Mouse (Mus musculus): ENCODE measurements around the gene Plch2.

Gene Plch2

DNA sequence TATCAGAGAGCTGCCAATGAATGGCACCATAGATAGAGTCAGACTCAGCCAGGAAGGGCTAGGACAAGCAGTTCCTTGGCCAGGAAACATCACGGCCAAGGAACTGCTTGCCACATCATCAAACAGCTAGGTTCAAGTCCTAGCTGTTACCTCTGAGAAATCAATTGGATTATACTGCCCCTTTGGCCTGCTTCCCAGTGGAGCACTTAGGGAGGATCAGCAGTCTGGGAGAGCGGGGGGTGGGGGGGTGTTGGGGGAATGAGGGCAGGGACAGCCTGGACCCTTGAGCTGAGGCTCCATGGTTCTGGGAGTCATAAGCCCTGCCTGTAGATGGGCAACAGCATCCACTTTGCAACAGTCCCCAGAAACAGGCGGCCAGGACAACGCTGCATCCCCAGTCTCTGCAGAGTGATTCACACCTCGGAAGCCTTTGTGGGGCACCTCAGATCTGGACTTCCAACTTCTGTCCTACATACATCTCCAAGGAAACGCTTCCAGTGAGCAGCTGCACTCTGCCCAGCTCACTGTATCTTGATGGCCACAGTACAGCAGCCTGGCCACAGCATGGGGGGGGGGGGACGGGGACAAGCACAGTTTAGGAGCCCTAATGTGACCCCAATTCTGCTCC is 34.2 kb downstream of the Plch2 start:
- no peak for DNase-seq (ENCODE audit: extremely low read depth, low read depth, low spot score)

DNA sequence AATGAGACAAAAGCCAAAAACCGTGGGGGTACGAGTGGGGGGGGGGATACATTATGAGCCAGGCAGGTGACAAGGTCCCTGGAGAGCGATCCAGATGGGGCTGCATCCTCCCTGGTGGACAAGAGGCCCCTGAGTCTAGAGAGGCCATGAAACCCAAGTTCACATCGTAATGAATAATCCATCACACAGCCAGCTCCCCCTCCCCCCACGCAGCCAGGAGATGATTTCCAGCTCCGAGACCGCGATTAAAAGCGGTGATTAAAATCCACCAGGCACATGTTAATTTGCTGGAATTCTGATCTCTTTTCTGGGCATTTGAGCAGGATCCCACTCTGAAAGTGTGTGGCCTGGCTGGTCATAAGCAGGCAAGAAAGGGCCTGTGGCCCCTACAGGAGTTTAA is 35.8 kb downstream of the Plch2 start:
- no peak for DNase-seq (ENCODE audit: extremely low read depth, low read depth, low spot score)

DNA sequence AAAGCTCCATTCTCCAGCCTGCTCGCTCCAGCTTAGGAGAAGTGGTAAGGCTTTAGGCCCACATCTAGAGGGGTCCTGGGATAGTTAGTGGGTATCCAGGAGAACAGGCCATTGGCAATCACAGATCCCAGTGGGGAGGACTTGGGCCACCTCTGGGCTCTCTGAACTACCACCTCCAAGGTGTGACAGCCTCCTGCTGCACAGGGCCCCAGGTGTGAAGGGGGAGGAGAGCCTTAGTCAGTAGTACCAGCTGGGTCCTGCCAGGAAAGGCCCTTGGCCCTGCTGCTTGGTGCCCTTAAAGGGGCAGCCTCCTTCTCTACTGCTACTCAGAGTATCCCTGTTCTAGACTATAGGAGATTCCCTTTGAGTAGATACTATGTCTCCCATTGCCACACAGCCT is 36.4 kb downstream of the Plch2 start:
- DNase-seq (ENCODE audit: extremely low read depth, low read depth, low spot score) = no peak

DNA sequence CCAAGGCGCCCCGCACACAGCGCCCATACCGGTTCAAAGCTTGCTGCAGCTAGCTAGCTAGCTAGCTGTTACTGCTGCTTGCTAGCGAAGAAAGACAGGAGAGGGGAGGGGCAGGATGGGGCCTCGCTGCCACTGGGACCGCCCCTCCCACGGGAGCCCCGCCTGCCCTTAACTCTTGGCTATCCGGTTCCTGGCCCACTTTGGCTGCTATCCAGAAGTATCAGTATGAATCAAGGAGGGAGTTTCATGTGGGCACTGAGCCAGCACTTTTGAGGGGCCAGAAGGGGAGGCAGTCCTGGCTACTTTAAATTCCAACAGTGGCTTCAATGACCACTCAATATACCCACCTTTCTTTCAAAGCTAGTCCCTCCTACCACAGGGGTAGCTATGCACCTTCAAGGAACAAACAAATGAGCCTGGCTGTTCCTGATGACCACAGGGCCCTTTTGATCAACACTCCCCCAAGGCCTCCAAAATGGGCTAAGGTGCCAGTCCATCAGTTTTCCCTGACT is 37.2 kb downstream of the Plch2 start:
- no peak for DNase-seq (ENCODE audit: extremely low read depth, low read depth, low spot score)

DNA sequence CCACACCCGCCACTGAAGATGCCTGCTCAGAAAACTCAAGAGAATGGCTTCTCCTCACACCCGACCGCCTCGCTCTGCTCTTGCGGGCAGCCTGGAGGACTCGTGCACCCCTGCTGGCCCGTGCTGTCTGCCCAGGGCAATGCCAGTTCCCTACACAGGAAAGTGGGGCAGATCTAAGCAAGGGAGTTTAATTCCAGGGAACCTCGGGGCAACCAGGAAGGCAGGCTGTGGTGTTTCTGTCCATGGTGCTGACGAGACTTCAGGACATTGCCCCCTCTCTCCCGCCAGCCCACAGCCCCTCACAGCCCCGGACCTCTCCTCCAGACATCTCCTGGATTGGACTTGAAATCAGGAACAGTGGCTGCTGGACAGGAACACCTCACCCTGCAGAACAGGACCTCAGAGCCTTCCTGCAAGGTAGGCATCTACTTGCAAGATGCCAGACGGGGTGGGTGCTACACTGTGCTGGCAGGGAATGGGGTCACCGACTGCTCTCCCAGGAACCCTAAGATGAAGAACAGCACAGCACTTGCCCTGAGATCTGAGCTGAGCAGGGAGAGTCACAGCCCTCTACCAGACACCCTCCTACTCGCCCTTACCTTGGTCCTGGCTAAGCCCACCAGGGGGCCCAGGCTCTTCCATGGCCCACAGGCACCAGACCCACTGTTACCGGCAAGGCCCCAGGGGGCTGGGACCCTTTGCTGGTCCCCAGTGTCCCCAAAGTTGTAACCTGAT is 37.8 kb downstream of the Plch2 start:
- no peak for DNase-seq (ENCODE audit: extremely low read depth, low read depth, low spot score)

DNA sequence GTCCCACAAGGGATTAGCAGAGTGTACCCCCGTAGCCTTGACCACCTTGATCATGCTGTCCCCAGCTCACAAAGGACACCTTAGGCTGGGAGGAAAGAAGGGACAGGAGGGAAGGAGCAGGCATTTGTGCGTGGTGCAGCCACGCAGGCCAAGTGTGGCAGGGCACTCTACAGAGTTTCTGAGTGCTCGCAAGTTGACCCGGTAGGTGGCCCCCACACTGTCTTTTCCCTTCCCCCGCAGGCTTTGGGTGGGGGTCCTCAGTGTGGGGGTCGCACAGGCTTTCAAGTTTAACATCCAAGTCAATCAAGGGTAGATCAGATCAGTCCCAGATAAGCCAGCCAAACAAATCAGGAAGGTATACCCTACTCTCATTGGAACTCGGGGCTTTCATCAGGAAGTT is 38.5 kb downstream of the Plch2 start:
- DNase-seq (ENCODE audit: extremely low read depth, low read depth, low spot score) = no peak

DNA sequence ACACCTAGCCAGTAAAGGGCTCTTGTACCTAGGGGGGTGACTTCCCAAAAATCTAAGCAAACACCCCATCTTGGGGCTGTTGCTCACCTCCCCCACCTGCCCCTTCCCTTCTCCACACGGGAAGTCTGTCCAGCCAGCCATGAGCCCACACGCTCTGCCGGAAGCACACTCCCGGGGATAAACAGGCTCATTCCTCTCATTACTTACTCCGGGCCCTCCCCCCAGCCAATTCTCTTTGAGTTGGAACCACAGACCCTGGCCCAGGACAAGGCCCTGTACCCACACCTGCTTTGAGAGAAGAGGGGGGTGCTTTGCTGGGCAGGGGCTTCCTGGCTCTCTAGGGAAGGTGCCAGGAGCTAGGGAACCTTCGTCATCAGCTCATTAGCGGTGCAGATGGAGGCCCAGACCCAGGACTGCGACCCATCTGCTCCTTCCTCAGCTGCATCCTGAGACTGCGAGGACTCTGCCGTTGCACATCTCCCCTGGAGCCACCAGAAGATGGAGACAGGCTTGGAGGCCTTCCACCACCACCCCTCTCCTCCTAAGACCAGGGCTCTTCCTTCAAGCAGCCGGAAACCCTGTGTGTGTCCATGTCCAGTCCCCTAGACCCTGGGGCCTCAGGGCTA is 39.2 kb downstream of the Plch2 start:
- DNase-seq (ENCODE audit: extremely low read depth, low read depth, low spot score) = no peak

DNA sequence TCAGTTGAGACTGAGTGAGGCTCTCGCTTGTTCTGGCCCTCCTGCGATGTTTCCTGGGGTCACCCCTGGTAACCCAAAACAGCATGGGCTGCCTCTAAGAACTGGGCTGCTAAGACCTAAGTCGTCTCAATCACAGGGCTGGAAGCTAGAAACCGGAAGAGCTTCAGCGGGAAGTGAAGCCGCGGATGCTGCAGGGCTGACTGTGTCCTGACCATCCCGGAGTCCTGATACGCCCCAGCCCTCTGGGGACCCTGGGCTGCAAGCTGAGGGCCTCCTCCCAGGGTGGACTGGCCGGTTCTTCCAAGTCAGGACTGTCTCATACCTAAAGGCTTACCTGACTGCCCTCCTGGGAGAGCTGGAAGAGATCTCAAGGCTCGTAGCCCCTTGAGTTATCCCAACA is 39.8 kb downstream of the Plch2 start:
- DNase-seq (ENCODE audit: extremely low read depth, low read depth, low spot score) = no peak

DNA sequence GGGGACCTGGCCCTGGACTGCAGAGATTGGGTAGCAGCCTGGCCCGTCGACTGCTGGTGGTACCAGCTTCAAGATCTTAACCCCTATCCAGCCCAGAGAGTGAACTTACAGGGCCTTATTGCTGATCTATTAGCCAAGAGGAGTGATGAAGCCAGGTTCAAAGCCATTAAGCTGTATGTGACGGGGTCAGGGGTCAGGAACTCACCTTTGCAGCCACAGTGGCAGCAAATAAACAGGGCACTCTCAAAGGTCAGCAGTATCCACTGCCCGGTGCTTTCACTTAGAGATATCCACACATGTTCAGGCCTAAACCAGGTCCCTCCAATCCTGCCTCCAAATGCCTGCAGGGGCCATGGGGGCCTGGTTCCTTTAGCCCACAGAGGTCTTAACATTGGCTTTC is 41.0 kb downstream of the Plch2 start:
- no peak for DNase-seq (ENCODE audit: extremely low read depth, low read depth, low spot score)

DNA sequence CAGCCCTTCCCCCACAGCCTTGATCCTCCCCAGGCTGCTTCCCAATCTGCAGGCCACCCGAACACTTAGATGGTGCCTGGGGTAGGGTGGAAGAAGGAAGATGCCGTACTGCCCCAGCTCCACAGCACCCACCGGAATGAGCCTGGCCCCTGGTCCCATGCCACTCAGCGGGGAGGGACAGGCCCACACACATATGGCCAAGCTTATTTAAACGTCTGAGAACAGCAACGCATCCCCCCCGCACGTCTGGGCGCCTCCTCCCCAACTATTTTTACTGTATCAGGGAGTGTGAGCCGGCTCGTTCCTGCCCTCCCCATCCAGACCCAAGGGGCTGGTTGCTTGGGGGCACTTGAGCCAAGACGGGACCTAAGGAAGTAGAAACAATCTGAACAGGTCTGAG is 41.8 kb downstream of the Plch2 start:
- no peak for DNase-seq (ENCODE audit: extremely low read depth, low read depth, low spot score)

DNA sequence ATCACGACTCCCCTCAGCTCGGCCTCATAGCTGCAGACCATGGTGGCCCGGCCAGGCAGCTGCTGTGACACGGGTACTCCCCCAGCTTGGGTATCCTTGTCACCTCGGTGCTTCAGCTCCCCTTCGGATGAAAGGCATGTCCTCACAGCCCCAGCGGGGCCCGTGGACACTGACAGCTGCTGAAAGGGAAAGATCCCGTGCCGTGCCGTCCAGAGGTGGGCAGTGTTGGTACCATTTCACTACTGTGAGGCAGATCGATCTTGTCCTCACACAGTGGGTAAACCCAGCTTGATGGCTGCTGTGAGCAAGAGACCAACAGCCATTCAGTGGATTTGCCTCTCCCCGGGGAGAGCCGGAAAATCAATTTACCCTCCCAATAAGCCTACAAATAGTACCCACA is 42.3 kb downstream of the Plch2 start:
- DNase-seq (ENCODE audit: extremely low read depth, low read depth, low spot score) = no peak

DNA sequence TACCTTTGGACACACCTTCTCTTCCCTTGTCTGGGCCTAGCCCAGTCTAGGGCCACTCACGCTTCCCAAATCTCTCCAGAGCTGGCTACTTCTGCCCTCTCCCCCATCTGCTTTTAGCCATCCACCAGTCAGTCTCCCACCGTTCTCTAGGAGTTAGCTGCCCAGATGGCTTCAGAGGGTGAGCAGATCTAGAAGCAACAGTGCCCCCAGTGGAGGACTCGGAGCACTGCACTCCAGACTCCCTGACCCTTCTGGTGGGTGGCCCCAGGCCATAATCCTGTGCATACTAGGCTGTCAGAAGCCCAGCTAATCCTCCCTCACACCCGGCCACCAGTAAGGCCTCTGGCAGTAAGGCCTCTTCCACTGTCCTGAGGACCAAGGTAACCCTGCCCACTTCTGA is 43.8 kb downstream of the Plch2 start:
- no peak for DNase-seq (ENCODE audit: extremely low read depth, low read depth, low spot score)

DNA sequence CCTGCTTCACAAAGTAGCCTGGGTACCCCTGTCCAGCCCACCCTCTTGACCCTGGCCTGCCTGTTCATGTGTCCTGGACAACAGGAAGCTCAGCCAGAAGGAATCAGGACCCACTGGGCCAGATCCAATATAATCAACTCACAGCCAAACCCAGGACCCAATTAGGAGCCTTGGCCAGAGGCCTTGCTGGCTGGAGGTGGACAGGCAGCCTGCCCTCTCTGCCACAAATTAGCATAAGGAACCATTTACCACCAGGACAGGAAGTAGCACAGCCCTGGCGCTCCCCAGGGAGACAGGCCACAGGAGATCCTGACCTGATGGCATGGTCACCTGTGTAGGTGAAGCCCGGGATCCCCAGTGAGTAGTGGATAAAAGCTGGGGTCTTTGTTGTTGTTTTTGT is 44.5 kb downstream of the Plch2 start:
- no peak for DNase-seq (ENCODE audit: extremely low read depth, low read depth, low spot score)

DNA sequence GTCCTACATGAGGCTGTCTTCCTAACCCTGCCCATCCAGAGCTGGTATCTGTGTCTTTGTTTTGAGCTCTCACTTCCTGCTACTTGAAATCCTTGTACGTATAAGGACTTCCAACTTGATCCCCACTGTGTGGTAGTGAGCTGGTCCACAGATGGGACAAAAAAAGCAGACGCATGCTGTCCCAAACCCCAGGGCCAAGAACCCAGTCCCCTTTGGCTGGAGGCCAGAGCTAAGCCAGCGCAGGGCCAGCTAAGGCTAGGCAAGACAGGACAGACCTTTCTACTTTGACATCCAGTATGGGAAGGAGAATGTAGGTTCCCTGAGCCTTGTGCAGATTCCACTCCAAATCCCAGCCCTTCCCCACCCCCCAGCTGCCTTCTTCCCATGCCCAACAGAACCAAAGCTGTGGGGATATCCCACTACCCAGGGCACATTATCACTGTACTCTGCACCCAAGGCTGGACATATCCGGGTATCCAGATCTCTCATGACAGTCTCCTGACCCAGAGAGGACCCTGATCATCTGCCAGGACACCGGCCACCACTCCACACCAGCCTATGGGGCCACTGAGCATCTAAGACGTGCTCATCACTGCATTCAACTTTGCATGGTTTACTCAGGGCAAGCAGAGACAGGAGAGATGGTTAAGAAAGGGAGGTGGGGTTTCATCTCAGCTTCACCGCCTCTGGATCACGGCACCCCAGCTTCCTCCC is 45.1 kb downstream of the Plch2 start:
- no peak for DNase-seq (ENCODE audit: extremely low read depth, low read depth, low spot score)

DNA sequence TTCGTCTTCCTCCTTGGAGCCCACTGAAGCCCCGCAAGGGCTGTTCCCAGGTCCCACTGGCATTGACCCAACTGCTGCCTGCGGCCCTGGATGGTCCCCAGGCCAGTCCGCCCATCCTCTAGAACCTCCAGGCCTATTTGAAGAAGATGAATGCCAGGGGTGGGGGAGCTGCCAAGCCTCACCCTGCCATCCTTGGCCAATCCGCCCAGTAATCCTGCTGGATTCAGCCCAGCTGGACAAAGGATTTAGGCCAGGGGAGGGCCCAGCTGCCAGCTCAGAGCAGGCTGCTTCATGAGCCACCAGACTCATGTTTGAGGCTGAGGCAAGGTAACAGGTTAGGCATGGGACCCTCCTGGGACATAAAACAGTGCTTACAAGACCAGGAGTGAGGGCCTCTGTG is 45.7 kb downstream of the Plch2 start:
- no peak for DNase-seq (ENCODE audit: extremely low read depth, low read depth, low spot score)

DNA sequence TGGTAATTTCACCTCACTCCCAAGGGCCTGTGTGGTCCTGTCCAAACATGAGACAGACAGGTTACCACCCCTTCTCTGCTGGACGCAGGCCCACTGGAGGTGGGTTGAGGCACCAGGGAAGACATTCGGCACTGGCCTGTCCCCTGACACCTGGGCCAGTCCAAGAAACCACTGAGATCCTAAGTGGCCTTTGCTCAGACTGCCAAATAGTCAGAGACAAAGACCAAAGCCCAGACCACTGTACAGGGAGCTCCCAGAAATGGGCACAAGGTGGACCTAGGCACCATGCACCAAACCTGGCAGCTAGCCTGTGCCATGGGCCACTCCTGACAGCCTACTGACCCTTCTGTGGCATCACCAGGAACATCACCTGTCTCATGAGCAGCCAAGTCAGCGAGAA is 47.4 kb downstream of the Plch2 start:
- no peak for DNase-seq (ENCODE audit: extremely low read depth, low read depth, low spot score)

DNA sequence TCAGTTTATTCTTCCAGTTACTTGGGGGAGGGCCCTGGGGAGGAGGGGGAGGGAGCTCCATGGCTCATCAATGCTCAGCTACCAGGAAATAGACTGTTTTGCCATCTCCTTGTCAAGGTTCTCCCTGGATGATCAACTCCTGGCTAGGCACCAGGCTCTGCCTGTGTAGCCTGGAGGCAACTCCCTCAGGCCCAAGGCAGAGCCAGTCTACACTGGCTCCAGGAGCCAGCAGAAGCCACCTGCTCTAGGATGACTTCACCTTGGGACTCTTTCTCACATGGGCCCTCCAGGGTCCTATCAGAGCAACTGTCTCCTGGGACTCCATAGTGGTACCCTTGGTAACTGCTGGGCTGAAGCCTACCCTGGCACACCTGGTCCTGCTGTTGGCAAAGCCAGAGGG is 48.5 kb downstream of the Plch2 start:
- DNase-seq (ENCODE audit: extremely low read depth, low read depth, low spot score) = no peak

DNA sequence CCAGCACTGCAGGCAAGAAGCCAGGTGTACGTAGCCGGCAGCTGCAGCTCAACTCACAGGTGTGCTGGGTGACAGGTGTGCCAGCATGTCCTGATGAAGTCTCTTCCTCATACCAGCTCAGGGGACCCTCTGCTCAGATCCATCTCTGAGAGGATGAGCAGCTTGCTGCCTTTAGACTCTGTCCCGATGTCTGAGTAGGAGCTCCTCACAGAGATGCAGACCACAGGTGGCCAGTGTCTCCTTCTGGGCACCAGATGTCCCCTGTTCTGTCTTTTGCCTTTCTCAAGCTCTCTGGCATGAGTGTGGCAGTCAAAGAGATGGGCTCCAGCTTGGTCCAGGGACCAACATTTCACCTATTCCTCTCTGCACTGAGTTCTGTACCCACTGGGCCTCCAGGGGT is 48.9 kb downstream of the Plch2 start:
- DNase-seq (ENCODE audit: extremely low read depth, low read depth, low spot score) = no peak

DNA sequence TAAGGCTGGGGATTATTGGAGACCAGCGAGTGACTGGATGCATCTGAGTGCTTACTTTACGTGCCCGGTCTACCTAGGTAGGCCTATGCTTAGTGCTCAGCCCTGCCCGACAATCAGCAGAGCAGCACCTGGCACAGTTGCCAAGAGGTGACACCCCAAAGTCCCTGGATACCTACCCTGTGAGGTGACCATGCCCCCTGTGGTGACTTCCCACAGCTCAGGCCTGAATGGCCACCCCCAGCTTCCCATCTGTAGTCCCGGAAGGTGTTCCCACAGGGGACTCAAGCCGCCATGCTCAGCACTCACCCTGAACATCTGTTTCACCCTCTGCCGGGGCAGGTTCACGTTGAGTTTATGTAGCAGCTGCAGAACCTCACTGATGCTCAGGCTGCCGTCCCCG is 50.3 kb downstream of the Plch2 start:
- DNase-seq (ENCODE audit: extremely low read depth, low read depth, low spot score) = no peak

DNA sequence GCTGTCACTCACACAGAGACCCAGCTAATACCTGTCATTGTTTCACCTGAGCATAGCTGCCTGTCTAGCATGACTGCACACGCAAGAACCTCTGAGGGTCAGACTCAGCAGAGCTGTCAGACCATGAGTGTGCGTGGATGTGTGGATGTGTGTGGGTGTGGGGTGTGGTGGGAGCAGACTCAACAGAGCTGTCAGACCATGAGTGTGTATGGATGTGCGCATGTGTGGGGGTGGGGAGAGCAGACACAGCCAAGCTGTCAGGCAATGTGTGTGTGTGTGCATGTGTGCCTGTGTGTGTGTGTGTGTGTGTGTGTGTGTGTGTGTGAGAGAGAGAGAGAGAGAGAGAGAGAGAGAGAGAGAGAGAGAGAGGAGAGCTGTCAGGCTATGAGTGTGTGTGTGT is 51.3 kb downstream of the Plch2 start:
- no peak for DNase-seq (ENCODE audit: extremely low read depth, low read depth, low spot score)

DNA sequence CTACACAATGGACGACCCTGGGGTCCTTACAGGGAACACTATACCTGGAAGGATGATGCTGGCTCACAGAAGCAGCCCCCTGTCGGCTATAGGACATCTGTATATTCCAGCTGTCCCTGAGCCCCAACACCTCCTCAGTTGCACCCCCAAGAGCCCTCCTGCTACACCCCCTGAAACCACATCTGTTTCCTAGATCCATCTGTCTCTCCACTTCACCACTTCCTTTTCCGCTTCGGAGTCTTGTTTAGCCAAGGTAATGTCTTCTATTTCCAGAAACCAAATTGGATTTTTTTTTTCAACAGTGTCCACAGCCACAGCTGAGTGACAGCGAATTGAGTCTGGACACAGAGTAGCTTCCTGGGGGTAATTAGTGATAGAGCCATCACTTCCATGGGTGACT is 57.2 kb downstream of the Plch2 start:
- no peak for DNase-seq (ENCODE audit: extremely low read depth, low read depth, low spot score)
